Mouse (Mus musculus) fat pad, adult 2 months (tissue): ENCODE measurements around the gene Egf.

Experiments
- DNase-seq: peaks from one replicate; pipeline ENCODE4 v3.0.0-alpha.2; 2011; ENCODE audit warnings: low read depth, low spot score; ENCODE audit errors: extremely low read depth

The Egf gene

GRCm38 (mm10) chr3:129724505-129724904, 30.6 kb downstream of the Egf start:
- DNase-seq: no peak

- DNase-seq: no peak
Measured at GRCm38 (mm10) chr3:129723311-129723710, 31.8 kb downstream of the Egf start.

DNA sequence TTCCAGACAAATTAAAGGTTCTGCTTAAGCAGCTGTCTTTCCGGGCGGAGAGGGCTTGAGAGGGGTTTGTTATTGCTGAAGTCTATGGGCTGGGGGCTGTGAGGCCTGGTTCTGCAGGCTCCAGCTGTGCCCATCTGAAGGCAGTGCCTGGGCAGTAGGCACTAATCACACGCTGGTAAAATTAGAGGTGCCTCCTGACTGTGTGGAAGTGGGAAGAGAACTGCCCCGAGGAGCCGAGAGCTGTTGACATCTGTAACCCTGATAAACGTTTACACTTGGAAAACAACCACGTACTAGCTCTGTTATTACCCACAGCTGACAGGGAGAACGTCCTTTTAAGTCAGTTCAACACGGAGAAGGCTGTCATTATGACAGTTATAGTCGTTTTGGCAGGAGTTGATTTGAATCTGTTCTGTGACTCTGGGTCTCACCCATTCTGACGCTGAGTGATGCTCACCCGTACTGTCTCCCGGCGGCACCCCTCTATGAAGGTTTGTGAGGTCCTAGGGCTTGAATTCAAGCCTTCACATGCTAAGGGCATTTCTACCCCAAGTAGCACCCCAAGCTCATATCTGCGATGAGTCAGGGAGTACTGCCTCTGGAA, 40.5 kb downstream of the Egf start:
- no peak for DNase-seq

- DNase-seq: no peak
Measured at GRCm38 (mm10) chr3:129708157-129708556, 47.0 kb downstream of the Egf start.

DNA sequence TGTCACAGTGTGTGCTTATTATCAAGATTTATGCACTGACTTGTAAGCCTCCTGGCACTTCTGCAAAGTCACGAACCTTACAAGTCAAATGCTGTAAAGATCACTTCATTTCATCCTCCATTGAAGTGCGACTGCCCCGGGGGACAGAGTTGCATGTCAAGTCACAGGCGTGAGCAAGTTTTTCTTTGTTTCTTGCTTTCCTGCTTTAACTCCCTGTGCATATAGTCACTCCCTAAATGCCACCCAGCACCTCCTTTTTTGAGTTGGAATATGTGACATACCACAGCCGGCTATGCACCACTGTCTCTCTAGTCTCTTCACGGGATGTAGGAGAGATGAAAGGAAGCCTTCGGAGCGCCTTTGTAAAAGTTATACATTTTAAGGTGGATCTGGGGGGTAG, 56.2 kb downstream of the Egf start:
- DNase-seq: no peak

- DNase-seq: no peak
Measured at GRCm38 (mm10) chr3:129698365-129698764, 56.8 kb downstream of the Egf start.

- no peak for DNase-seq
Measured at GRCm38 (mm10) chr3:129697691-129698090, 57.4 kb downstream of the Egf start.

DNA sequence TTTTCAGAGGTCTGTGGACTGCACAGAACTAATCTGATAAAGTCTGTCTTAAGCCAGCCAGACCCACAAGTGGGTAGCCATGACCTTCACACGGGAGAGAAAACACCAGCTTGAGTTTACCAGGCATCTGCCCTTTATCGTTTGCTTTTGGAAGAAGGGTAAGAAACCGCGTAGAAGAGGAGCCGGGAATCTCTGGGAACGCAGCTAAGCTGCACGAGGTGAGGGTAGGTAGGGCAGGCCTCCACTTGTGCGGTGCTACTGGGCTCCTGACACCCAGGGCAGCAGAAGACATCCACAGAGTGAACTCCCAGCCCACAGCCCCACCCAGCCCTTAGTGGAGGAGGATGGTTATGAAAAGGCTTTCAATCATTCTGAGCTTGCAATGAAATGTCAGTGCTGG, 59.2 kb downstream of the Egf start:
- DNase-seq: no peak

GRCm38 (mm10) chr3:129693581-129693980, 61.5 kb downstream of the Egf start:
- DNase-seq: no peak

- no peak for DNase-seq
Measured at GRCm38 (mm10) chr3:129692816-129693215, 62.3 kb downstream of the Egf start.

DNA sequence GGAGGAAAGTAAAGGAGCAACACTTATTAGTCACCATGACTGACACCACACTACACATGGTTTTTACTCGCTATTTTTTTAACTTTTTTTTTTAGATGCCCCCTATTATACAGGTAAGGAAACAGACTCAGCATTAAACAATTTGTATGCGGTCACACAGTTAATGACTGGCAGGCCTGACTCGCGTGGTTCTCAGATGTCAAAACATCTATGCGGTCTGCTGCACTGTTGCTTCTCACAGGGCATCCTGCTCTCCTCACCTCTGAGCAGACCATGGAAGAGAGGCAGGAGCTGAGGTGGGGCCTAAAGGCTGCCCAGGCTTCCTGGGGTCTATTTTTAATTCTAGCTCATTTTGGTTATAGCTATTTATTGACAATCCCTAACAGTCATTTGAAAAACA, 67.7 kb downstream of the Egf start:
- no peak for DNase-seq

GRCm38 (mm10) chr3:129686698-129687333, 68.3 kb downstream of the Egf start:
- DNase-seq: no peak

- DNase-seq: no peak
Measured at GRCm38 (mm10) chr3:129686196-129686595, 68.9 kb downstream of the Egf start.

- no peak for DNase-seq
Measured at GRCm38 (mm10) chr3:129683060-129683679, 71.9 kb downstream of the Egf start.

DNA sequence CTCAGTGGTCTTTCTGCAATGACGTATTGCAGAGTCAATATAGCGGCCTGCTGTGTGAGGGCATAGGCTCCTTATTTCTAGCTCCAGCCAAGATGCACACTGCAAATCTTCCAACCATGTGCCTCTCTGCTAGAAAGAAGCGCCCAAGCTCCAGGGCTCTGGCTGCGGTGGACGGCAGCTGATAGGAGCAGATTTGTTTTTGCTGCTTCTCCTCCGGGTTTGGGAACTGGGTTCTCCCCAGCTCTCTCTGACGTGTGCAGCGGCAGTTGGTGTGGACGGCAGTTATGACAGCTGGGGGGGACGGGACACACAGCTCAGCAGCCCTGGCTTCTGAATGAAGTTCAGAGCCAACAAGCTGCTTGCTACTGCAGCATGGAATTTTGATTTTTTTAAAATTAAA, 72.7 kb downstream of the Egf start:
- DNase-seq: no peak

DNA sequence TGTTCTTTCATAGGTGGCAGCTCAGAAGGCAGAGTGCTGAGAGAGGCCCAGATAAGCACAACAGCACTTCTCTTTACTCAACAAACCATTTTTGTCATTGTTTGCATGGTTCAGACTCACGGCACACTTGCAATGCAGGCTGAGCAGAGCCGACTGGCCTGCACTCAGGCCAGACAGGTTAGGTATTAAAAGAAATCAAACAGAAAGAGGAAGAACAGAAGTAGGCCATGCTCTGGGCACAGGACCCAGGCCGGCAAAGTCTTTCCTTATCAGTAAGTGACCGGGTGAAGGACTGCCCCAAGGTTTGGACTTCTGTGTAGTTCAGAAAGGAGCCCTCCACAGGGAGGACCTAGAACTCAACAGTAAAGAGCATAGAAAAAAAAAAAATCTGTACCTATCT, 73.3 kb downstream of the Egf start:
- no peak for DNase-seq

- DNase-seq: peak; percentile 94
Measured at GRCm38 (mm10) chr3:129680258-129680657, 74.9 kb downstream of the Egf start.

- no peak for DNase-seq
Measured at GRCm38 (mm10) chr3:129675923-129676322, 79.2 kb downstream of the Egf start.

- DNase-seq: no peak
Measured at GRCm38 (mm10) chr3:129663906-129664305, 91.2 kb downstream of the Egf start.

DNA sequence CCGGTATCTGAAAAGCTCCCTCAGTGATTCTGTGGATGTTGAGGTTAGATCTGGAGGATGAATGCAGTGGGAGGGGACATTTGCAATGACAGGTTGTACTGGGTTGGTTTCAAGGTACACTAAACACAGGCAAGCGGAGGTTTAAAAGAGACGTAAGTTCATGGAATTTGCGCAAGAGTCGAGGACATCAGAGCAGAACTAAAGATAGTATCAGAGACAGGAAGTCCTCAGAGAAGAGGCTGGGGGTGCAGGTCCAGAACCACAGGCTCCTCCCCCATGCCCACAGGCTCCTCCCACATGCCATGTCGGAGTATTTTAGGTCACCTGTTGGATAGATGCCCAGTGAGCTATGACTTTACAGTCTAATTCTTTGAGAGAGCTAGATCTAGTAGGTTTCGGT, 96.3 kb downstream of the Egf start:
- no peak for DNase-seq

DNA sequence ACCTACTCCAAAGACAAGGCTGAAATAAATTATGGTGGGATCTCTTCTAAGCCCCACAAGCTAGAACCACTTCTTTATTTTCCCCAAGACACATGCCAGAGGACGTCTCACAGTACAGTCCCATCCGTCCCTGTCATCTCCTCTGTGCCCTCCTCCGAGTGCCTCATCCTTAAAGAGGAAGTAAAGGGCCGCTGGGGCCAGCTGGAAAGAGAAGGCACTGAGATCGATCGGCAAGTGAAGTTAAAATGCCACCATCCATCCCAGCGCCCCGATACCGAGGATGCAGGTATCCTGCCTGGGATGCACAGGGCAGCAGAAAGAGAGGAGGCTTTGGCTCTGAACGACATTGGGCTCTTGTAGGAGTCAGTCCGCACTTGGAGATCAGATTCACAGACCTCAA, 97.3 kb downstream of the Egf start:
- DNase-seq: no peak

GRCm38 (mm10) chr3:129657222-129657621, 97.9 kb downstream of the Egf start:
- no peak for DNase-seq

GRCm38 (mm10) chr3:129656540-129656939, 98.6 kb downstream of the Egf start:
- DNase-seq: no peak
